Mouse (Mus musculus): ENCODE measurements around the gene E030018B13Rik. TPM values are rescaled to one million over a fixed set of nuclear protein-coding genes. Genes with fewer than 3 reads are reported as not detected.

E030018B13Rik gene
- polyA plus RNA-seq, 1 experiment from 2014 or later: 0.30 TPM

DNA sequence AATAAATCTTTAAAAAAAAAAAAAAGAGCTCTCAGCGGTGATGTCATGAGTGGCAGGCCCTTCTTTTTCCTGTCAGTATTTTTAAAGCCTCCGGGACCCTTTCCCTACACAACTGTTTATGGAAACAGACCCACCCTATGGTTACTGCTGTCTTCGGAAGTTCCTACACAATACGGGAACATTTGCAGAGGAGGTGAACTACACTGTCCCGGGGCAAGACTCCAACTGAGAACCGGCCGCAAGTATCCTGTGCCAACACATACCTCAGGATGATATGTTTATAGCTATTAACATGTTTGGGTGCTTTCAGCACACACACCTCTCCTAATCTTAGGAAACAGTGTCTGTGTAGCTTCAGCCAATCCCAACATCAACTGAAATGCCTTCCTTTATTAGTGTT is 31.6 kb upstream of the E030018B13Rik start:
- H3K27me3 ChIP-seq (replicated peaks; ENCODE audit: control insufficient read depth, insufficient read depth, low read length): no peaks in the 10 kb centered on the region
- H3K27ac ChIP-seq (ENCODE audit: low read depth): no peak overlapping the region
- H3K9ac ChIP-seq (ENCODE audit: low read length): no peak overlapping the region
- ATAC-seq (replicated peaks; ENCODE audit: low FRiP score, low TSS enrichment, low read depth) (no peak), DNase-seq (ENCODE audit: low spot score) (no peak)
- no peak overlapping the region for H3K4me3 ChIP-seq (ENCODE audit: low read depth, low read length)
- H3K36me3 ChIP-seq (ENCODE audit: control insufficient read depth, insufficient read depth, low read length): peaks cover 5% of the 10 kb centered on the region; the same call in 1 of the 2 replicates
- H3K9me3 ChIP-seq (ENCODE audit: control insufficient read depth, low read length): no peaks in the 10 kb centered on the region
- H3K4me1 ChIP-seq (replicated peaks; ENCODE audit: control insufficient read depth, insufficient read depth, low read length): no peaks in the 10 kb centered on the region
- 74% methylated on average over 7 of the region's 7 CpGs for WGBS
- no peak overlapping the region for H3K4me2 ChIP-seq (ENCODE audit: low read length)

GRCm38 (mm10) chr7:63887034-63887551 is 29.6 kb upstream of the E030018B13Rik start:
- 50% methylated on average over 8 of the region's 8 CpGs for WGBS
- Histone ChIP-seq H3K4me2 (ENCODE audit: low read length) (no peak overlapping the region), H3K27ac (ENCODE audit: low read depth) (no peak overlapping the region), H3K4me1 (replicated peaks; ENCODE audit: control insufficient read depth, insufficient read depth, low read length) (no peaks in the 10 kb centered on the region), H3K9me3 (ENCODE audit: control insufficient read depth, low read length) (no peaks in the 10 kb centered on the region), H3K36me3 (ENCODE audit: control insufficient read depth, insufficient read depth, low read length) (peaks cover 11% of the 10 kb centered on the region; the same call in 1 of the 2 replicates), H3K4me3 (ENCODE audit: low read depth, low read length) (no peak overlapping the region), H3K9ac (ENCODE audit: low read length) (no peak overlapping the region), H3K27me3 (replicated peaks; ENCODE audit: control insufficient read depth, insufficient read depth, low read length) (no peaks in the 10 kb centered on the region)
- no peak; the same call in 1 of the 2 replicates for ATAC-seq (replicated peaks; ENCODE audit: low FRiP score, low TSS enrichment, low read depth)
- no peak for DNase-seq (ENCODE audit: low spot score)

DNA sequence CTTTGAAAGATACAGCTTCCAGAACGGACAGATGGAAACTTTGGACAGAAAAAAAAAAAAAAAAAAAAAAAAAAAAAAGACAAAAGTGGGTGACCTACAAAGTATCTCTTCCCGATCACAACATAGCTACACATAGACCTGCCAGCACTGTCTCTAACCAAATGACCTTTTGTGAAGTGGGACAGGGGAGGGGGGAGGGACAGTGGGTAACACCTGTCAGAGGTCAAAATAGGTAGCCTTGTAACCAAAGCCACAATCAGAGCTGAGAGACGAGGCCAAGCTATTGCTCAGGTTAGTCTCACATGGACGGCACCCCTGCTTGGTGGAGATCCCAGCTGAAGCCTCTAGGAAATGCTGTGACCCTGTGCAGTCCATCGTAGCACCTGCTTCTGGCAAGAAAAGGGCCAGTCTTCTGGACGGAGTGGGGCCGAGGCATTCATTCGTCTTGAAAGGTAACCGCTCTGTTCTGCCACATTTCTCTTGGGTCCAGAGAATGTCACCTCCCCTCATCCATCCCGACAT is 29.0 kb upstream of the E030018B13Rik start:
- H3K27ac ChIP-seq (ENCODE audit: low read depth): no peak overlapping the region
- H3K9me3 ChIP-seq (ENCODE audit: control insufficient read depth, low read length): no peaks in the 10 kb centered on the region
- H3K36me3 ChIP-seq (ENCODE audit: control insufficient read depth, insufficient read depth, low read length): peaks cover 11% of the 10 kb centered on the region; the same call in 1 of the 2 replicates
- DNase-seq (ENCODE audit: low spot score): no peak
- no peak overlapping the region for H3K9ac ChIP-seq (ENCODE audit: low read length)
- H3K4me1 ChIP-seq (replicated peaks; ENCODE audit: control insufficient read depth, insufficient read depth, low read length): no peaks in the 10 kb centered on the region
- WGBS: 86% methylated on average over 10 of the region's 10 CpGs
- no peak overlapping the region for H3K4me3 ChIP-seq (ENCODE audit: low read depth, low read length)
- no peaks in the 10 kb centered on the region for H3K27me3 ChIP-seq (replicated peaks; ENCODE audit: control insufficient read depth, insufficient read depth, low read length)
- no peak for ATAC-seq (replicated peaks; ENCODE audit: low FRiP score, low TSS enrichment, low read depth)
- no peak overlapping the region for H3K4me2 ChIP-seq (ENCODE audit: low read length)

- no peak overlapping the region for H3K4me2 ChIP-seq (ENCODE audit: low read length)
- no peaks in the 10 kb centered on the region for H3K4me1 ChIP-seq (replicated peaks; ENCODE audit: control insufficient read depth, insufficient read depth, low read length)
- H3K4me3 ChIP-seq (ENCODE audit: low read depth, low read length): no peak overlapping the region
- H3K36me3 ChIP-seq (ENCODE audit: control insufficient read depth, insufficient read depth, low read length): peaks cover 11% of the 10 kb centered on the region; the same call in 1 of the 2 replicates
- H3K9me3 ChIP-seq (ENCODE audit: control insufficient read depth, low read length): no peaks in the 10 kb centered on the region
- H3K27me3 ChIP-seq (replicated peaks; ENCODE audit: control insufficient read depth, insufficient read depth, low read length): no peaks in the 10 kb centered on the region
- H3K27ac ChIP-seq (ENCODE audit: low read depth): no peak overlapping the region
- ATAC-seq (replicated peaks; ENCODE audit: low FRiP score, low TSS enrichment, low read depth): no peak
- no peak for DNase-seq (ENCODE audit: low spot score)
- 69% methylated on average over 6 of the region's 6 CpGs for WGBS
- no peak overlapping the region for H3K9ac ChIP-seq (ENCODE audit: low read length)
Measured at GRCm38 (mm10) chr7:63888674-63889073, 28.0 kb upstream of the E030018B13Rik start.

- Histone ChIP-seq H3K36me3 (ENCODE audit: control insufficient read depth, insufficient read depth, low read length) (peaks cover 11% of the 10 kb centered on the region; the same call in 1 of the 2 replicates), H3K27me3 (replicated peaks; ENCODE audit: control insufficient read depth, insufficient read depth, low read length) (no peaks in the 10 kb centered on the region), H3K9me3 (ENCODE audit: control insufficient read depth, low read length) (no peaks in the 10 kb centered on the region), H3K4me1 (replicated peaks; ENCODE audit: control insufficient read depth, insufficient read depth, low read length) (no peaks in the 10 kb centered on the region), H3K4me2 (ENCODE audit: low read length) (no peak overlapping the region), H3K27ac (ENCODE audit: low read depth) (no peak overlapping the region), H3K4me3 (ENCODE audit: low read depth, low read length) (no peak overlapping the region), H3K9ac (ENCODE audit: low read length) (no peak overlapping the region)
- WGBS: 81% methylated on average over 9 of the region's 9 CpGs
- DNase-seq (ENCODE audit: low spot score) (no peak), ATAC-seq (replicated peaks; ENCODE audit: low FRiP score, low TSS enrichment, low read depth) (no peak)
Measured at GRCm38 (mm10) chr7:63889116-63889975, 27.3 kb upstream of the E030018B13Rik start.

DNA sequence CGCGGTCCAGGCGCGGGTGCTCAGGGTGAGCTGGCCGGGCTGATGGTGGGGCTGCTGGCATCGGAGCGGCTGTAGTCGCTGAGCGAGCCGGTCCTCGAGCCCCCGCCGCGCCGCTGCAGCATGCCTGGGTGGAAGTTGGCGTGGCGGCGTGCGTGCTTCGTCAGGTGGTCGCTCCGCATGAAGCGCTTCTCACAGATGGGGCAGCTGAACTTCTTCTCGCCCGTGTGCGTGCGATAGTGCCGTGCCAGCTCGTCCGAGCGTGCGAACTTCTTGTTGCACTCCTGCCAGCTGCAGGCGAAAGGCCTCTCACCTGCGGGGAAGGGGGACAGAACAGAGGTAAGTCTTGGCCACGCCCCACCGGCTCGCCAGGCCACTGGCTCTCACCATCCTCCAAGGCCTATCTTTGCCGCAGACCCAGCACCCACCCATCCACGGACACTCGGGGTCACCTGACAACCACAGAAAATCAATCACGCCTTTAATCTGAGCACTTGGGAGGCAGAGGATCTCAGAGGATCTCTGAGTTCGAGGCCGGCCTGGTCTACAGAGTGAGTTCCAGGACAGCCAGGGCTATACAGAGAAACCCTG is 25.1 kb upstream of the E030018B13Rik start:
- H3K27ac ChIP-seq (ENCODE audit: low read depth): no peak overlapping the region
- H3K4me3 ChIP-seq (ENCODE audit: low read depth, low read length): no peak overlapping the region
- H3K9me3 ChIP-seq (ENCODE audit: control insufficient read depth, low read length): no peaks in the 10 kb centered on the region
- H3K4me2 ChIP-seq (ENCODE audit: low read length): no peak overlapping the region
- 82% methylated on average over 43 of the region's 43 CpGs for WGBS
- ATAC-seq (replicated peaks; ENCODE audit: low FRiP score, low TSS enrichment, low read depth) (no peak), DNase-seq (ENCODE audit: low spot score) (no peak)
- no peak overlapping the region for H3K9ac ChIP-seq (ENCODE audit: low read length)
- peaks cover 11% of the 10 kb centered on the region; the same call in 1 of the 2 replicates for H3K36me3 ChIP-seq (ENCODE audit: control insufficient read depth, insufficient read depth, low read length)
- no peaks in the 10 kb centered on the region for H3K4me1 ChIP-seq (replicated peaks; ENCODE audit: control insufficient read depth, insufficient read depth, low read length)
- H3K27me3 ChIP-seq (replicated peaks; ENCODE audit: control insufficient read depth, insufficient read depth, low read length): no peaks in the 10 kb centered on the region

GRCm38 (mm10) chr7:63893201-63893600 is 23.5 kb upstream of the E030018B13Rik start:
- Histone ChIP-seq H3K27ac (ENCODE audit: low read depth) (no peak overlapping the region), H3K4me2 (ENCODE audit: low read length) (no peak overlapping the region), H3K36me3 (ENCODE audit: control insufficient read depth, insufficient read depth, low read length) (peaks cover 11% of the 10 kb centered on the region; the same call in 1 of the 2 replicates), H3K4me1 (replicated peaks; ENCODE audit: control insufficient read depth, insufficient read depth, low read length) (peaks cover 6% of the 10 kb centered on the region; the same call in 1 of the 2 replicates), H3K27me3 (replicated peaks; ENCODE audit: control insufficient read depth, insufficient read depth, low read length) (no peaks in the 10 kb centered on the region), H3K9me3 (ENCODE audit: control insufficient read depth, low read length) (no peaks in the 10 kb centered on the region), H3K9ac (ENCODE audit: low read length) (no peak overlapping the region), H3K4me3 (ENCODE audit: low read depth, low read length) (no peak overlapping the region)
- 94% methylated on average over 5 of the region's 5 CpGs for WGBS
- DNase-seq (ENCODE audit: low spot score): no peak
- ATAC-seq (replicated peaks; ENCODE audit: low FRiP score, low TSS enrichment, low read depth): no peak

DNA sequence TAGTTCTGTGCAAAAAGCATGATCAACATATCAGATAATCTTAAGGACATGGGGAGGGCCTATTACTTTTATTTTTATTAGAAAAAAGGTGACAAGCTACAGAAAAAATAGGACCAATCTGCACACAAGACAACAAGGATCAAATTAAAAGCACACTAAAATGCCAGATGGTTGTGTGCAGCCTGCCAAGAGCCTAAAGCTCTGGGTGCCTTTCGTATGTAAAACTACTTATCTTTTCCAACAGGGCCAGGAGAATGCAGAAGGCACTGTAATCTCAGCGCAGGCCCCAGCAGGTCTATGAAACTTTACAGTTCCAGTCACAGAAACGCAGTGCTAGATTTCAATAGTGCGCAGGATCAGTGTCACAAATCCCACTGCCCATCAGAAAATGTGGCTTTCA is 22.9 kb upstream of the E030018B13Rik start:
- no peak overlapping the region for H3K9ac ChIP-seq (ENCODE audit: low read length)
- DNase-seq (ENCODE audit: low spot score) (no peak), ATAC-seq (replicated peaks; ENCODE audit: low FRiP score, low TSS enrichment, low read depth) (no peak)
- peaks cover 6% of the 10 kb centered on the region; the same call in 1 of the 2 replicates for H3K4me1 ChIP-seq (replicated peaks; ENCODE audit: control insufficient read depth, insufficient read depth, low read length)
- H3K4me2 ChIP-seq (ENCODE audit: low read length): no peak overlapping the region
- no peak overlapping the region for H3K4me3 ChIP-seq (ENCODE audit: low read depth, low read length)
- 80% methylated on average over 4 of the region's 4 CpGs for WGBS
- no peaks in the 10 kb centered on the region for H3K27me3 ChIP-seq (replicated peaks; ENCODE audit: control insufficient read depth, insufficient read depth, low read length)
- H3K36me3 ChIP-seq (ENCODE audit: control insufficient read depth, insufficient read depth, low read length): peaks cover 11% of the 10 kb centered on the region; the same call in 1 of the 2 replicates
- H3K9me3 ChIP-seq (ENCODE audit: control insufficient read depth, low read length): no peaks in the 10 kb centered on the region
- H3K27ac ChIP-seq (ENCODE audit: low read depth): no peak overlapping the region
